Mouse (Mus musculus) limb, embryonic 14.5 days (tissue): Measurements from ENCODE around the gene Sh2d4b. TPM values are rescaled to one million over a fixed set of nuclear protein-coding genes. Genes with fewer than 3 reads are reported as not detected.

Experiments
- ATAC-seq: fragments of 200-750 bp; cut with Nextera tagmentation; 2 replicates; pipeline ENCODE4 v1.8.0; 2017; ENCODE audit warnings: low read depth, moderate number of reproducible peaks, moderate TSS enrichment; ENCODE audit not compliant: low FRiP score
- DNase-seq: peaks from one replicate; pipeline ENCODE4 v3.0.0-alpha.2; 2015; ENCODE audit warnings: low spot score
- H3K27ac ChIP-seq: fragments of 300-500 bp; sonication (generic); replicated peaks from 2 replicates; pipeline ENCODE4 v1.5.1; 2014; ENCODE audit warnings: low read depth, mild to moderate bottlenecking, low read length, moderate library complexity, mixed read lengths
- H3K27me3 ChIP-seq: fragments of 300-500 bp; sonication (generic); 2 replicates; pipeline ENCODE4 v1.6.1; 2014; ENCODE audit warnings: low read length, mixed read lengths; ENCODE audit not compliant: control insufficient read depth, insufficient read depth
- H3K36me3 ChIP-seq: fragments of 300-500 bp; sonication (generic); 2 replicates; pipeline ENCODE4 v1.6.1; 2014; ENCODE audit warnings: mild to moderate bottlenecking, low read length, moderate library complexity, mixed read lengths; ENCODE audit not compliant: control insufficient read depth, insufficient read depth
- H3K4me1 ChIP-seq: fragments of 300-500 bp; sonication (generic); 2 replicates; pipeline ENCODE4 v1.6.1; 2014; ENCODE audit warnings: antibody characterized with exemption, low read length, mixed read lengths; ENCODE audit not compliant: control insufficient read depth, insufficient read depth
- H3K4me2 ChIP-seq: fragments of 300-500 bp; sonication (generic); replicated peaks from 2 replicates; pipeline ENCODE4 v1.6.1; 2014; ENCODE audit warnings: low read depth, mild to moderate bottlenecking, low read length, moderate library complexity; ENCODE audit not compliant: severe bottlenecking
- H3K4me3 ChIP-seq: fragments of 300-500 bp; sonication (generic); replicated peaks from 2 replicates; pipeline ENCODE4 v1.5.1; 2014; ENCODE audit warnings: low read length
- H3K9ac ChIP-seq: fragments of 300-500 bp; sonication (generic); 2 replicates; pipeline ENCODE4 v1.6.1; 2014; ENCODE audit warnings: mild to moderate bottlenecking, low read depth, low read length, moderate library complexity; ENCODE audit not compliant: severe bottlenecking
- H3K9me3 ChIP-seq: fragments of 300-500 bp; sonication (generic); 2 replicates; pipeline ENCODE4 v1.6.1; 2016; ENCODE audit warnings: low read length; ENCODE audit not compliant: control insufficient read depth
- POLR2A ChIP-seq: fragments of 200-500 bp; IDR thresholded peaks from 2 replicates; pipeline ENCODE4 v1.8.0; 2012; ENCODE audit warnings: inconsistent platforms, mild to moderate bottlenecking, moderate library complexity, borderline replicate concordance; ENCODE audit not compliant: insufficient read depth, insufficient read length; ENCODE audit errors: extremely low read depth
- WGBS: fragments of 180-500 bp; shearing (Covaris S2); extraction: QIAGEN DNeasy Blood & Tissue Kit; methylation state at CpG from one replicate; pipeline ENCODE4 v1.1.7; 2014; 5-methylcytosine and 5-hydroxymethylcytosine counted together
- polyA plus RNA-seq, 2 experiments: library from polyadenylated mRNA; depleted of rRNA in 1 of 2; stranded (reverse) in 1 of 2; unstranded in 1 of 2; fragments of >200 nt; fragmentation: Nextera tagmentation in 1 of 2; extraction: Ambion mirVana in 1 of 2; gene quantifications; 2 replicates each; pipeline versions ENCODE4 v1.2.1 to v1.2.3; 2012 to 2014

The Sh2d4b gene
- polyA plus RNA-seq, 2 experiments = 0.48 to 1.2 TPM

DNA sequence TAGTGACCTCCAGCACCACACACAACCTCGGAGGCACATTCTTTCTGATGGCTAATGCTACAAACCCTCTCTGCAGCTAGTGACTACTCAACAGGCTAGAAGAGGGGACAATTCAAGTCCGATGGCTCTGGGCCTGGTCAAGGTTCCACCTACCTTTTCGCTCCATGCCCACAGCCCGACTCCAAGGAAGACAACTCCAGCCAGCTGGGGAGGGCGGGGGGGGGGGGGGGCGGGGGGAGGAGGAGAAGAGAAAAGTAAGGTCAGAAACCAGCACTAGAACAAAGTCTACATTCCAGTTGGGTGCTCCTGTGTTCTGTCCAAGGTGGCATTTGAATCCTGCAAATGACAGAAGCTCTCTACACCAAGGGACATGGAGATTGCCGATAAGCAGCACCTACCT, 25.4 kb upstream of the Sh2d4b start:
- no peak overlapping the region for H3K9ac ChIP-seq

DNA sequence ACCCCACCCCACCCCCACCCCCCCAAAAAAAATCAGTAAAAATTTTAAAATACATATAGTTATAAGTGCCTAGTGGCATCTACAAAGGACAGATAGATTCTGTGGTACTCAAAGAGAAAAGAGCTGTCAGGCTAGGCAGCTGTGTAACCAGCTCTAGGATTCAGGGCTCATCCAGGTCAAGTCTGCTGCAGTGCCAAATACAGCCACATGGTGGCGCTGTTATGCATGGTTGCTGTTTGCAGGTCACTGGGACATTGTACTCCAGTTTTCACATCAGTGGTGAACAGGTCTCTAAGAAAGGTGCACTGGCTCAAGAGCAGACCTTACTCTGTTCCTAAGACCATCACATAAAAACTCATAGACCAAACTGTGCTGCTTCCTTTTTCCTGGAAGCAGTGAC, 24.6 kb upstream of the Sh2d4b start:
- Histone ChIP-seq H3K9me3 (no peaks in the 10 kb centered on the region), H3K27me3 (no peaks in the 10 kb centered on the region), H3K36me3 (peaks cover 30% of the 10 kb centered on the region), H3K4me2 (no peak overlapping the region), H3K4me3 (no peak overlapping the region), H3K9ac (no peak overlapping the region), H3K4me1 (no peaks in the 10 kb centered on the region), H3K27ac (no peak overlapping the region)
- DNase-seq (peak; percentile 87), ATAC-seq (peak; percentile 74)
- TF ChIP-seq POLR2A = peak; percentile 14; the same call in 1 of the 2 replicates
- WGBS = 0% methylated on average over 1 of the region's 1 CpGs

More for the DNA sequence above, 25.4 kb upstream of the Sh2d4b start:
- no peaks in the 10 kb centered on the region for H3K9me3 ChIP-seq
- ATAC-seq = no peak
- DNase-seq = no peak
- H3K4me2 ChIP-seq = no peak overlapping the region
- peaks cover 21% of the 10 kb centered on the region for H3K36me3 ChIP-seq
- H3K27me3 ChIP-seq = no peaks in the 10 kb centered on the region
- 74% methylated on average over 5 of the region's 7 CpGs for WGBS
- no peak overlapping the region for H3K27ac ChIP-seq
- H3K4me3 ChIP-seq = no peak overlapping the region
- H3K4me1 ChIP-seq = no peaks in the 10 kb centered on the region
- no peak for TF ChIP-seq POLR2A

DNA sequence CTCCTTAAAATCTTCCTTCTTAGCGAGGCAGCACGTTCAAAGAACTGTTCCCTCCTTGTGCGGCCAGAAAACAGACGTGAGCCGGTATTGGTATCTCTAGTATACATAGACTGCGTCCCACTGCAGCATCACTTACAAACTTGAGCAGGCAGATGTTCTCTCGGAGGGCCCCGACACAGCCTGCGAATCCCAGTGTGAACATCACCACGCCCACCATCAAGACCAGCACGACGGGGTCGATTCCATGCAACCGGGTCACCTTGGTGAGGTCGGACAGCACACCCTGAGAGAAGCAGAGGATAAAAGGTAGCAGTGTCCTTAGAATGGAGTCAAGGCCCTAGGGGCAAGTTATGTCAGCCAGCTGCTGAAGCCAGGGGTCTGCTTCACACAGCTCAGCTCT, 23.6 kb upstream of the Sh2d4b start:
- DNase-seq (no peak), ATAC-seq (no peak)
- Histone ChIP-seq H3K4me3 (no peak overlapping the region), H3K27ac (no peak overlapping the region), H3K4me2 (no peak overlapping the region), H3K27me3 (no peaks in the 10 kb centered on the region), H3K9ac (no peak overlapping the region), H3K4me1 (no peaks in the 10 kb centered on the region), H3K36me3 (peaks cover 33% of the 10 kb centered on the region), H3K9me3 (no peaks in the 10 kb centered on the region)
- 89% methylated on average over 13 of the region's 15 CpGs for WGBS
- TF ChIP-seq POLR2A = no peak

DNA sequence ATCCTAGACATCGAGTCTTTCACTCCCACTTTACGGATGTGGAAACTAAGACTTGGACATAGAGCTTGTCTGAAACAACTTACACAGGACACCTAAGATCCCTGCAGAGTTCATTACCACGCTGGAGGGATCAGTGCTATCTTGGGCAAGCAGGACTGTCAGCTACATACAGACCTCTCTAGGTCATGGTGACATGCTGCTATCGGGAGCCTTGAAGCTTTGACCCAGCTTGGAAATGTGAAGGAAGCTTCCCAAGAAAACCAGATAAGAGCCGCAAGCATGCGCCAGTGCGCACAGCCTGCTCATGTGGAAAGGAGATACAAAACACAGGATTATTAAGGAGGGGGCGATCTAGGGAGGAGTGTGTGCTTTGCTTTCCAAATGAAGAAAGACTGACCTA, 22.8 kb upstream of the Sh2d4b start:
- peaks cover 38% of the 10 kb centered on the region for H3K36me3 ChIP-seq
- no peak for ATAC-seq
- H3K4me1 ChIP-seq = no peaks in the 10 kb centered on the region
- H3K4me2 ChIP-seq = no peak overlapping the region
- H3K27ac ChIP-seq = no peak overlapping the region
- no peak overlapping the region for H3K9ac ChIP-seq
- TF ChIP-seq POLR2A = no peak
- no peaks in the 10 kb centered on the region for H3K9me3 ChIP-seq
- no peak overlapping the region for H3K4me3 ChIP-seq
- 94% methylated on average over 8 of the region's 8 CpGs for WGBS
- DNase-seq = no peak
- no peaks in the 10 kb centered on the region for H3K27me3 ChIP-seq

DNA sequence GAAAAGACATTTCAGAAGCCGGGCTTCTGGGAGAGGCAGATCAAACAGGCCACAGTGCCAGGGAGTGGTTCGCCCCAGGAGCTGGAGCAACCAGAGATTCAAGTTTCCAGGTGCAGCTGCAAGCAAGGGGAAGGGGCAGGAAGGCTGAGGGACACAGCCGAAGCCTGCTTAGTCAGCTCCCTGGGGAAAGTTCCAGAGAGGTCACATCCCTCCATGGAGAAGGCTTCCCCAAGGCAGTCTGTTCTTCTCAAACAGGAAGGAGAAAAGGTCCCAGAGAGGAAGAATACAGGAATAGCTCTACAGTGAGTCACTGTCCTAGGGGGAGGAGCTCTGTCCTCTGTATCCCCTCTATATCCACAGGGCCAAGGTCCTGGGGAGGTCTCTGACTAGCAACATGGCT, 21.6 kb upstream of the Sh2d4b start:
- 58% methylated on average over 3 of the region's 3 CpGs for WGBS
- Histone ChIP-seq H3K36me3 (peaks cover 50% of the 10 kb centered on the region), H3K27ac (no peak overlapping the region; the same call in 1 of the 2 replicates), H3K4me2 (no peak overlapping the region), H3K27me3 (no peaks in the 10 kb centered on the region), H3K4me3 (no peak overlapping the region), H3K9me3 (no peaks in the 10 kb centered on the region), H3K4me1 (no peaks in the 10 kb centered on the region), H3K9ac (no peak overlapping the region)
- DNase-seq = peak; percentile 30
- no peak for TF ChIP-seq POLR2A
- ATAC-seq = no peak

DNA sequence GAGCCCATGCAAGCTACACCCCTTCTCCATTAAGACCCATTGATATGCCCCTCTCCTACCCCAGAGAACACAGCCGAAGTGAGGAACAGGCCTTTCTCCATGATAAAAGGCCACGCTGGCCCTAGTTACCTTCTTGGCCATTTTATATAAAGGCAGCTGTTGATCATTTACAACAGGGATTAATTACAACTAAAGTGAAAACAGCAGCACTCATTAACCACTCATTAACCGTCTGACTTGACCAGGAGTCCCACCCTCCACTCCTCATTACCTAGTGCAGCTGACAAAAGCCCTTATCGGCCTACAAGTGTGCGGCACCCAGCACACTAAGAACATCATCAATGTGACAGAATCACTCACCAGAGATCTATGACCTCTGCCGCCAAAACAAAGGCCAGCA, 20.6 kb upstream of the Sh2d4b start:
- Histone ChIP-seq H3K36me3 (peaks cover 60% of the 10 kb centered on the region), H3K4me2 (no peak overlapping the region), H3K27ac (no peak overlapping the region), H3K9me3 (no peaks in the 10 kb centered on the region), H3K27me3 (no peaks in the 10 kb centered on the region), H3K4me3 (no peak overlapping the region), H3K4me1 (no peaks in the 10 kb centered on the region), H3K9ac (no peak overlapping the region)
- 55% methylated on average over 6 of the region's 6 CpGs for WGBS
- ATAC-seq (no peak), DNase-seq (no peak)
- no peak for TF ChIP-seq POLR2A
